Mouse (Mus musculus): ENCODE data around the gene Mak. TPM values are rescaled to one million over a fixed set of nuclear protein-coding genes. Genes with fewer than 3 reads are reported as not detected.

The Mak gene
- 0.84 and 1.2 TPM in 2 replicates for polyA plus RNA-seq (2015; fragmentation: Nextera tagmentation; extraction: Ambion mirVana)

DNA sequence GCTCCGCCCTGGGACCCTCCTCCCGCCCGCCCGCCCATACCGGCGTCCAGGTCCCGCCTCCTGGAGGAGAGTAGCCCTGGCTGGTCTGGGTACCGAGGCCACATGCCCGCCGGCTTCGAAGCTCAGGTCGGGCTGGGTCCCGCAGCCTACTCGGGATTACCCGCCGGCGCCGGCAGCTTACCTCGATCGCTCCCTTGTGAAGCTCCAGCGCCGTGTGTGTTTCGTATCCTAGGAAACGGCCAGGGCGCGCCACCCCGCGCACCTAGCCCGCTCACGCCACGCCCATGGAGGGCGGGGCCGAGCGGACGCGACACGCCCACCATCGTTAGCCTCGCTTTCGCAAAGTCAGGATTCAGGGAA is at the start of gene Mak:
TSS of gene Mak (minus strand) at position 286 of the 360 bp plus-strand sequence.
- Histone ChIP-seq H3K9me3 (no peaks in the 10 kb centered on the region), H3K27me3 (peaks cover 50% of the 10 kb centered on the region), H3K4me3 (peak within 1 kb of the TSS; percentile 51), H3K27ac (no peak within 1 kb of the TSS), H3K4me2 (peak within 1 kb of the TSS; percentile 73), H3K36me3 (no peaks in the 10 kb centered on the region), H3K9ac (peak within 1 kb of the TSS; percentile 53), H3K4me1 (replicated peaks) (peaks cover 11% of the 10 kb centered on the region; the same call in 1 of the 2 replicates)
- under 1% methylated on average over 36 of the region's 40 CpGs for WGBS
- peak; percentile 92 for ATAC-seq (ENCODE audit: low FRiP score)

- H3K27ac ChIP-seq = no peak overlapping the region
- no peak overlapping the region for H3K4me2 ChIP-seq
- no peaks in the 10 kb centered on the region for H3K9me3 ChIP-seq
- no peaks in the 10 kb centered on the region for H3K27me3 ChIP-seq
- no peaks in the 10 kb centered on the region for H3K4me1 ChIP-seq (replicated peaks)
- ATAC-seq (ENCODE audit: low FRiP score) = no peak
- H3K9ac ChIP-seq = no peak overlapping the region
- 90% methylated on average over 8 of the region's 8 CpGs for WGBS
- H3K36me3 ChIP-seq = no peaks in the 10 kb centered on the region
- H3K4me3 ChIP-seq = no peak overlapping the region
Observed at GRCm38 (mm10) chr13:41129061-41129460, 49.6 kb upstream of the Mak start.

DNA sequence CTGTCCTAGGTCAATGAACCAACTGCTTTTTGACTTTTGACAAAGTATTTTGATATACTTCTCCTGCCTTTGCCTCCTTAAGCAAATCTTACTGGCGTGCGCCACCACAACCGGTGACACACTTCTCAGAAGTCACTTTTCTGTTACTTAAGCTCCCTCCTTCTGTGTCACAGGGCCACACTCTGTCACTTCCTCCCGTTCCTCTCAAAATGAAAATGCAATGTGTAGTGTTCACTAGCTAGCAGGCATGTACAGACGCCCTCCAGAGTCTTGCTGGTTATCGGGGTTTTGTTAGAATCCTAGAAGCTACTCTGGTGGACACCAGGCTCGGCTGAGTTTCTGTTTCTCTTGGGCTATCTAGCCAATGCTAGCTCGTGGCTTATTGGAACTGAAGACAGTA is 48.8 kb upstream of the Mak start:
- H3K27ac ChIP-seq = no peak overlapping the region
- H3K4me1 ChIP-seq (replicated peaks) = no peaks in the 10 kb centered on the region
- 90% methylated on average over 8 of the region's 8 CpGs for WGBS
- H3K4me3 ChIP-seq = no peak overlapping the region
- H3K36me3 ChIP-seq = no peaks in the 10 kb centered on the region
- H3K9ac ChIP-seq = no peak overlapping the region
- no peaks in the 10 kb centered on the region for H3K27me3 ChIP-seq
- H3K9me3 ChIP-seq = no peaks in the 10 kb centered on the region
- H3K4me2 ChIP-seq = no peak overlapping the region
- ATAC-seq (ENCODE audit: low FRiP score) = no peak

- Histone ChIP-seq H3K9me3 (no peaks in the 10 kb centered on the region), H3K27me3 (no peaks in the 10 kb centered on the region), H3K4me3 (no peak overlapping the region), H3K4me1 (replicated peaks) (no peaks in the 10 kb centered on the region), H3K27ac (no peak overlapping the region), H3K9ac (no peak overlapping the region), H3K36me3 (no peaks in the 10 kb centered on the region), H3K4me2 (no peak overlapping the region)
- ATAC-seq (ENCODE audit: low FRiP score) = no peak
- WGBS = 68% methylated on average over 6 of the region's 6 CpGs
Observed at GRCm38 (mm10) chr13:41123666-41124225, 44.2 kb upstream of the Mak start.

DNA sequence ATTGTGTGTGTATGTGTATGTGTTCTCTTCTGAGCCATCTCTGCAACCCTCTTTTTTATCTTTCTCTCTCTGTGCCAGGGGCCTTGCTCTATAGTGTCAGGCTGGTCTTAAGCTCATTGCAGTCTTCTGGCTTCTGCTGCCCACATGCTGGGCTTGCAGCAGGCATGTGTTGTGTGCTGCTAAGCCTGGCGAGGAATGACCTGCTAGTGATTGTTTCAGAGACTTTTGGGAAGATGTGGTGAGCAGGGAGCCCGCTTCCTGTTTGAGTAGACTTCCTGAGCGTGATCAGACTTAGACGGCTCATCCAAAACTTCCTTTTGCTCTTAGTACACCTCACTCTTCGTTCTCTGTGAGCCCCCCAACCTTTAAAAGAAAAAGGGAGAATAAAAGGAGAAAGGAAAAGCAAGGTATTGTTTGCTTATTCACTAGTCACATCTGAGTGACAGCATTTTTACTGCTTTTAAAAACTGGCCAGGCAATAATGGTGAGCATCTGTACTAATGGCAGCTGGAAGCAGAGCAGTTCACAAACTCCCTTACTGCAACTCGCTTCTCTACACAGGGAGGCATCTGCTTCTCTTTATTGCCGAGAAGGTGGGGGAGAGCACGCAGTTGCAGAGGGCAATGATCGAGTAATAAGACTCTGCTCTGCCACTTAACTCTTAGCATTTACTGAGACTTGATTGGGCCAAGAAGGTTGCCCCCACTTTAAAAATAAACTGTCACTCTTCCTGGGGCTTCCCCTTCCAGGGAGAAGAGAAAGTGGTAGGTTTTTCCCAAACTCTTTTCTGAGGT is 39.8 kb upstream of the Mak start:
- 50% methylated on average over 9 of the region's 9 CpGs for WGBS
- no peak overlapping the region for H3K4me3 ChIP-seq
- no peak overlapping the region for H3K9ac ChIP-seq
- H3K4me1 ChIP-seq (replicated peaks) = no peaks in the 10 kb centered on the region
- no peak for ATAC-seq (ENCODE audit: low FRiP score)
- no peak overlapping the region for H3K4me2 ChIP-seq
- no peaks in the 10 kb centered on the region for H3K36me3 ChIP-seq
- H3K27ac ChIP-seq = no peak overlapping the region
- H3K9me3 ChIP-seq = no peaks in the 10 kb centered on the region
- H3K27me3 ChIP-seq = peaks cover 12% of the 10 kb centered on the region

- no peaks in the 10 kb centered on the region for H3K4me1 ChIP-seq (replicated peaks)
- H3K9ac ChIP-seq = no peak within 1 kb of the TSS
- H3K9me3 ChIP-seq = no peaks in the 10 kb centered on the region
- WGBS = 38% methylated on average over 14 of the region's 14 CpGs
- no peak within 1 kb of the TSS for H3K4me3 ChIP-seq
- 0 out of 2 replicates have a peak within 1 kb of the TSS, but pooled peaks have one; percentile 15 for H3K4me2 ChIP-seq
- peaks cover 28% of the 10 kb centered on the region for H3K27me3 ChIP-seq
- H3K36me3 ChIP-seq = no peaks in the 10 kb centered on the region
- ATAC-seq (ENCODE audit: low FRiP score) = no peak
- no peak within 1 kb of the TSS for H3K27ac ChIP-seq
Observed at GRCm38 (mm10) chr13:41113940-41114339, 34.4 kb upstream of the Mak start, which contains the start of gene Sycp2l. Gene Sycp2l (plus strand): TSS chr13:41114307.

DNA sequence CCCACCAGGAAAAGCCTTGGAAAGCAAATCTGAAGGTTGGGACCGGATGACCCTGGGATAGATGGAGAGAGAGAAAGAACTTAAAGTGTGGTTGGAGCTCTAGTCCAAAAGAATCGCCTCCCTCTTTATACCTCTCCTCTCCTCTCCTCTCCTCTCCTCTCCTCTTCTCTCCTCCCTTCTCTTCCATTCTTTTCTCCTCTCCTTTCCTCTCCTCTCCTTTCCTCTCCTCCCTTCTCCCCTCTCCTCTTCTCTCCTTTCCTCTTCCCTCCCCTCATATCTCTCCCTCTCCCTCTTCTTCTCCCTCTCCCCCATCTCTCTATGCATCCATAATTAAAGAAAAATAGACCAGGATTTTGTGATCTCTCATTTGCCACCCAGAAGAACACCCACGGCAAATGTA is 31.4 kb upstream of the Mak start, which contains the start of gene Gcm2:
TSS of gene Gcm2 (minus strand) at position 101 of the 400 bp plus-strand sequence.
- ATAC-seq (ENCODE audit: low FRiP score) = no peak
- H3K9ac ChIP-seq = no peak within 1 kb of the TSS
- H3K36me3 ChIP-seq = no peaks in the 10 kb centered on the region
- H3K27me3 ChIP-seq = peaks cover 23% of the 10 kb centered on the region
- no peak within 1 kb of the TSS for H3K4me2 ChIP-seq
- 84% methylated on average over 3 of the region's 3 CpGs for WGBS
- H3K9me3 ChIP-seq = no peaks in the 10 kb centered on the region
- no peak within 1 kb of the TSS for H3K27ac ChIP-seq
- H3K4me3 ChIP-seq = no peak within 1 kb of the TSS
- H3K4me1 ChIP-seq (replicated peaks) = no peaks in the 10 kb centered on the region

DNA sequence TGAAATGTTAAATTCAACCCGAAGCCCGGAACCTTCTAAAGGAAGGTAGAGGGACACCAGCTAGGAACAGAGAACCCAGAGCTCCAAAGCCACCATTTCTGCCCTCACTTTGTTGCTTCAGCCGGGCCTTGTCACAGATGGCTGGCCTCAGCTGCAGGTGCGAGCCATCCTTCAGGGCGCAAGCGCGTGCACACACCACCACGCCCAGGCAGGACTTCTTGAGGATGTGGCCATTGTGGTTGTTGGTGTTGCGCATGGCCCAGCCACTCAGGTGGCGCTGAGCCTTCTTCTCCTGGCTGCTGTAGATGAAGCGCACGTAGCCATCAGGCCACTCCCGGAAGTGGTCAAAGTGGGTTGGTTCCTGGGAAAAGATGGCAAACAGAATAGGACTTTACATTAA is 26.0 kb upstream of the Mak start:
- Histone ChIP-seq H3K4me3 (no peak overlapping the region), H3K27me3 (no peaks in the 10 kb centered on the region), H3K9ac (no peak overlapping the region), H3K36me3 (no peaks in the 10 kb centered on the region), H3K9me3 (no peaks in the 10 kb centered on the region), H3K4me1 (replicated peaks) (no peaks in the 10 kb centered on the region), H3K27ac (no peak overlapping the region), H3K4me2 (no peak overlapping the region)
- WGBS = 96% methylated on average over 13 of the region's 13 CpGs
- no peak for ATAC-seq (ENCODE audit: low FRiP score)

DNA sequence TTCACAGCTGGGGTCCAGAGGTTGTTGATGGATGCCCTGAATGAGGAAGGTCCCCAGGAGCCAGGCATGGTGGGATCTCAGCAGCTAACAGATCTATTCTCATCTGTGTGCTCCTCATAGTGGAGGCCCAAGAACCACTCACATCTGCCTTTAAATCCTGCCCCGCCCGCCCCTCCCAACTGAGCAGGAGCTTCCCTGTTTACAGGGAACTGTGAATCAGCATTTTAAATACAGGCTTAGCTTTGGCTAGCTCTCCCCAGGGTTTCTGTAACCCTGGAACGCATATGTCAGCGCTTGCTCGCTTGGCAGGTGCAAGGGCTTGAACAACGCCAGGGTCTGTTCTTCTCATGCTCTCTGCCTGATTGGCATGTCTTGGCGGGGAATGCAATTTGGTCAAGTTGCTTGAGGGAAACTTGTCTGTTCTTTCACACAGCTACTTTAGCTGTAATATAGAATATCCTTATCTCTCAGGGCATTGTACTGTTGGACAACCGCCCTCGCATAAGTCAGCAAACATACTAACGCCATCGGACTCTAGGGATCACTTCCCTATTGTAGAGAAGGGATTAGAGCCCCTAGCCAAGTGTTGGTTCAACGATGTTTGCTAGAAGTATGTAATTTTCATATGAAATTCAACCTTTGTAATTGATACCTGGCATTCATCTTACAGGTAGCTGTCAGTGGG is 24.5 kb upstream of the Mak start:
- ATAC-seq (ENCODE audit: low FRiP score) = no peak
- Histone ChIP-seq H3K9ac (no peak overlapping the region), H3K4me2 (no peak overlapping the region), H3K4me1 (replicated peaks) (no peaks in the 10 kb centered on the region), H3K27me3 (no peaks in the 10 kb centered on the region), H3K4me3 (no peak overlapping the region), H3K27ac (no peak overlapping the region), H3K9me3 (no peaks in the 10 kb centered on the region), H3K36me3 (no peaks in the 10 kb centered on the region)
- 73% methylated on average over 12 of the region's 12 CpGs for WGBS

- H3K27ac ChIP-seq = no peak overlapping the region
- H3K9me3 ChIP-seq = no peaks in the 10 kb centered on the region
- H3K27me3 ChIP-seq = no peaks in the 10 kb centered on the region
- no peak overlapping the region for H3K4me2 ChIP-seq
- H3K9ac ChIP-seq = no peak overlapping the region
- no peaks in the 10 kb centered on the region for H3K36me3 ChIP-seq
- no peaks in the 10 kb centered on the region for H3K4me1 ChIP-seq (replicated peaks)
- H3K4me3 ChIP-seq = no peak overlapping the region
- ATAC-seq (ENCODE audit: low FRiP score) = no peak
- WGBS = 93% methylated on average over 2 of the region's 2 CpGs
Observed at GRCm38 (mm10) chr13:41100031-41100430, 20.5 kb upstream of the Mak start.

GRCm38 (mm10) chr13:41098325-41098724 is 18.8 kb upstream of the Mak start:
- Histone ChIP-seq H3K9ac (no peak overlapping the region), H3K36me3 (no peaks in the 10 kb centered on the region), H3K4me3 (no peak overlapping the region), H3K27me3 (no peaks in the 10 kb centered on the region), H3K4me2 (no peak overlapping the region), H3K27ac (no peak overlapping the region), H3K9me3 (no peaks in the 10 kb centered on the region), H3K4me1 (replicated peaks) (no peaks in the 10 kb centered on the region)
- no peak for ATAC-seq (ENCODE audit: low FRiP score)
- 88% methylated on average over 15 of the region's 15 CpGs for WGBS

DNA sequence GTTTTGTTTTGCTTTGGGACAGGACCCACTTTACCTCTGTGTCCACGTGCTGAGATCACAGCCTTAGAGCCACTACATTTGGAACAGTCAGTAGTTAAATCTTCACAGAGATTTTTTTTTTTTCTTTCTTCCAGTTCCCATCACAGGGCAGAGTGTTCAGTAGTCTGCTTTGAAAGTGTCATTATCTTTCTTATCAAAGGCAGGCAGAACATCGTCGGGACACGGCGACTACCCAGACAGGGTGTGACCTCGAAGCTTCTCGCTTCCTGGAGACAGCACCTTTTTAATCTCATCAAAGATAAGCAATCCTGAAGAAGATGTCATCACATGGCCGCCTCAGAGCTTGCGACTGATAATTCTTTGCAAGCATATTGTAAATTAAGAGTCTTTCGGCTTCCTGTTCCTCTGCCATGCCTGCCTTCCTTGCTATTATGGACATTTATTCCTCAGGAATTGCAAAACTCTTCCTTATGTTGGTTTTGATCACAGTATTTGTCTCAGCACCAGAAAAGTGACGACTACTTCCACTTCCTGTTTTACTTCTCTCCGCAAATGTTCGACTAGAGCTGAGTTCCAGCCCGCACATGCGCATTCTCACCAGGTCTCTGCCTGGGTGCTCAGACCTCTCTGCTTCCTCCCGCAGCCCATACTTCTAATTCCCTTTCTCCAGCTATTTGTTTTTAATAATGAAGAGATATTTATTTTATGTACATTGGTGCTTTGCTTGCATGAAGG is 18.0 kb upstream of the Mak start:
- no peak overlapping the region for H3K4me3 ChIP-seq
- no peaks in the 10 kb centered on the region for H3K36me3 ChIP-seq
- ATAC-seq (ENCODE audit: low FRiP score) = no peak
- no peaks in the 10 kb centered on the region for H3K4me1 ChIP-seq (replicated peaks)
- WGBS = 87% methylated on average over 16 of the region's 16 CpGs
- no peak overlapping the region for H3K27ac ChIP-seq
- H3K27me3 ChIP-seq = no peaks in the 10 kb centered on the region
- H3K9ac ChIP-seq = no peak overlapping the region
- H3K9me3 ChIP-seq = no peaks in the 10 kb centered on the region
- no peak overlapping the region for H3K4me2 ChIP-seq

Data from hindbrain, embryonic 13.5 days (tissue).